Mouse (Mus musculus): ENCODE results near the gene Mthfsd. TPM values are rescaled to one million over a fixed set of nuclear protein-coding genes. Genes with fewer than 3 reads are reported as not detected.

Gene Mthfsd
- polyA plus RNA-seq, 1 experiment, result 38.9 TPM

GRCm38 (mm10) chr8:121125311-121125876, 17.2 kb upstream of the Mthfsd start:
- no peak overlapping the region for H3K27ac ChIP-seq (ENCODE audit: insufficient read depth, low read length)
- 0 out of 2 replicates have a peak overlapping the region, but pooled peaks have one; percentile 25 for H3K9ac ChIP-seq (ENCODE audit: low read depth, poor library complexity, severe bottlenecking)
- H3K27me3 ChIP-seq (ENCODE audit: control insufficient read depth, insufficient read depth, low read length, poor library complexity, severe bottlenecking), result peaks cover 34% of the 10 kb centered on the region
- H3K4me3 ChIP-seq (ENCODE audit: low read depth, low read length), result peak overlapping the region; percentile 41
- peaks cover 6% of the 10 kb centered on the region; the same call in 1 of the 2 replicates for H3K9me3 ChIP-seq (replicated peaks; ENCODE audit: control insufficient read depth, insufficient read depth, low read length, poor library complexity, severe bottlenecking)
- peaks cover 2% of the 10 kb centered on the region for H3K4me1 ChIP-seq (ENCODE audit: control insufficient read depth, insufficient read depth, low read length)
- no peaks in the 10 kb centered on the region for H3K36me3 ChIP-seq (ENCODE audit: control insufficient read depth, insufficient read depth, low read length, poor library complexity, severe bottlenecking)
- TF ChIP-seq POLR2A (IDR thresholded peaks at IDR 0.05; ENCODE audit: insufficient read depth, low read length), result no peak
- no peak for TF ChIP-seq EP300 (IDR thresholded peaks at IDR 0.05; ENCODE audit: insufficient read depth, low read depth, low read length)
- TF ChIP-seq CTCF (IDR thresholded peaks at IDR 0.05; ENCODE audit: low read depth, low read length), result peak; percentile 47

GRCm38 (mm10) chr8:121124547-121125239, 16.5 kb upstream of the Mthfsd start:
- Histone ChIP-seq H3K9me3 (replicated peaks; ENCODE audit: control insufficient read depth, insufficient read depth, low read length, poor library complexity, severe bottlenecking) (peaks cover 6% of the 10 kb centered on the region; the same call in 1 of the 2 replicates), H3K27me3 (ENCODE audit: control insufficient read depth, insufficient read depth, low read length, poor library complexity, severe bottlenecking) (peaks cover 38% of the 10 kb centered on the region), H3K4me3 (ENCODE audit: low read depth, low read length) (no peak overlapping the region), H3K9ac (ENCODE audit: low read depth, poor library complexity, severe bottlenecking) (no peak overlapping the region), H3K4me1 (ENCODE audit: control insufficient read depth, insufficient read depth, low read length) (peaks cover 2% of the 10 kb centered on the region), H3K27ac (ENCODE audit: insufficient read depth, low read length) (no peak overlapping the region), H3K36me3 (ENCODE audit: control insufficient read depth, insufficient read depth, low read length, poor library complexity, severe bottlenecking) (no peaks in the 10 kb centered on the region)
- TF ChIP-seq CTCF (IDR thresholded peaks at IDR 0.05; ENCODE audit: low read depth, low read length), result no peak
- no peak for TF ChIP-seq EP300 (IDR thresholded peaks at IDR 0.05; ENCODE audit: insufficient read depth, low read depth, low read length)
- TF ChIP-seq POLR2A (IDR thresholded peaks at IDR 0.05; ENCODE audit: insufficient read depth, low read length), result no peak

DNA sequence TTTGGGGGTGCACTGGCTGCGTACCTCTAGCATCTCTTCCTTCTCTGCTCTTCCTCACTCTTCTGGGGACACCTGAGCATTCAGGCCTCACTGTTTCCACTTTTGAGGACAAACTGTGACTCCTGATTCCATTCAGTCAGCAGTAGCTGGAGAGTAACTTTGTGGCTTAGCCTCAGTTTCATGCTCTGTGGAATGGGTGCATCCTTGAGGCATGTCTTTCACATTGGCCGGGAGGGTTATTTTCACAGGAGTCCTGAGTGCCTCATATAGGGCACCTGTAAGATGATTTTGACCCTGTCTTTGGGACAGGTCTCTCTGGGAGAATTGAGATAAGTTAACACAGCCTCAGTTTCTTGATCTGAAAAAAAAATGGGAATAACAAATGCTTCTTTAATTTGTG, 14.9 kb upstream of the Mthfsd start:
- Histone ChIP-seq H3K4me3 (ENCODE audit: low read depth, low read length) (no peak overlapping the region), H3K27me3 (ENCODE audit: control insufficient read depth, insufficient read depth, low read length, poor library complexity, severe bottlenecking) (peaks cover 45% of the 10 kb centered on the region), H3K4me1 (ENCODE audit: control insufficient read depth, insufficient read depth, low read length) (peaks cover 2% of the 10 kb centered on the region), H3K9ac (ENCODE audit: low read depth, poor library complexity, severe bottlenecking) (no peak overlapping the region), H3K36me3 (ENCODE audit: control insufficient read depth, insufficient read depth, low read length, poor library complexity, severe bottlenecking) (no peaks in the 10 kb centered on the region), H3K9me3 (replicated peaks; ENCODE audit: control insufficient read depth, insufficient read depth, low read length, poor library complexity, severe bottlenecking) (peaks cover 6% of the 10 kb centered on the region; the same call in 1 of the 2 replicates), H3K27ac (ENCODE audit: insufficient read depth, low read length) (no peak overlapping the region)
- TF ChIP-seq EP300 (IDR thresholded peaks at IDR 0.05; ENCODE audit: insufficient read depth, low read depth, low read length) (no peak), POLR2A (IDR thresholded peaks at IDR 0.05; ENCODE audit: insufficient read depth, low read length) (no peak), CTCF (IDR thresholded peaks at IDR 0.05; ENCODE audit: low read depth, low read length) (no peak)

- Histone ChIP-seq H3K27ac (ENCODE audit: insufficient read depth, low read length) (no peak overlapping the region), H3K4me1 (ENCODE audit: control insufficient read depth, insufficient read depth, low read length) (peaks cover 2% of the 10 kb centered on the region), H3K4me3 (ENCODE audit: low read depth, low read length) (no peak overlapping the region), H3K36me3 (ENCODE audit: control insufficient read depth, insufficient read depth, low read length, poor library complexity, severe bottlenecking) (no peaks in the 10 kb centered on the region), H3K9me3 (replicated peaks; ENCODE audit: control insufficient read depth, insufficient read depth, low read length, poor library complexity, severe bottlenecking) (peaks cover 6% of the 10 kb centered on the region; the same call in 1 of the 2 replicates), H3K9ac (ENCODE audit: low read depth, poor library complexity, severe bottlenecking) (no peak overlapping the region), H3K27me3 (ENCODE audit: control insufficient read depth, insufficient read depth, low read length, poor library complexity, severe bottlenecking) (peaks cover 45% of the 10 kb centered on the region)
- no peak for TF ChIP-seq POLR2A (IDR thresholded peaks at IDR 0.05; ENCODE audit: insufficient read depth, low read length)
- no peak for TF ChIP-seq EP300 (IDR thresholded peaks at IDR 0.05; ENCODE audit: insufficient read depth, low read depth, low read length)
- no peak for TF ChIP-seq CTCF (IDR thresholded peaks at IDR 0.05; ENCODE audit: low read depth, low read length)
Measured at GRCm38 (mm10) chr8:121122368-121122767, 14.2 kb upstream of the Mthfsd start.

DNA sequence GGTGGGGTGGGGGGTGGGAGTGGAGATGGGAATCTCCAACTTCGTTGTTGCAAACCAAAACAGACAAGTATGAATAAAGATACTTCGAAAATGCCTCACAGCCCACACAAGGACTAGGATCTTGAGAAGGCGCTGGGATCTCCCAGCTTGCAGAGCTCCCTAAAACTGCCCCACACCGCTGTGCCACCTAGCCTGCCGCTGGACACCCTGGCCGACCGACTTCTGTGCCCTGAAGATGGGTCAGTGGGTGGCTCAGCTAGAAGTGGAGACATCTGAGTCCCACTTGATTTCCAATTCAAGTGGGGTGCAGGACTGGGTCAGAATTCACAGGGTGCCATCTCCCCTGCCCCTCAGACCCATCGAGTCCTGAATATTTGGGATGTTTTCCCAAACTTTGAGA, 13.5 kb upstream of the Mthfsd start:
- TF ChIP-seq CTCF (IDR thresholded peaks at IDR 0.05; ENCODE audit: low read depth, low read length) (no peak), EP300 (IDR thresholded peaks at IDR 0.05; ENCODE audit: insufficient read depth, low read depth, low read length) (no peak), POLR2A (IDR thresholded peaks at IDR 0.05; ENCODE audit: insufficient read depth, low read length) (no peak)
- Histone ChIP-seq H3K27ac (ENCODE audit: insufficient read depth, low read length) (no peak overlapping the region), H3K4me3 (ENCODE audit: low read depth, low read length) (no peak overlapping the region), H3K4me1 (ENCODE audit: control insufficient read depth, insufficient read depth, low read length) (peaks cover 2% of the 10 kb centered on the region), H3K27me3 (ENCODE audit: control insufficient read depth, insufficient read depth, low read length, poor library complexity, severe bottlenecking) (peaks cover 44% of the 10 kb centered on the region), H3K9me3 (replicated peaks; ENCODE audit: control insufficient read depth, insufficient read depth, low read length, poor library complexity, severe bottlenecking) (peaks cover 6% of the 10 kb centered on the region; the same call in 1 of the 2 replicates), H3K9ac (ENCODE audit: low read depth, poor library complexity, severe bottlenecking) (no peak overlapping the region), H3K36me3 (ENCODE audit: control insufficient read depth, insufficient read depth, low read length, poor library complexity, severe bottlenecking) (no peaks in the 10 kb centered on the region)
